Mouse (Mus musculus): ENCODE data around the gene Sergef. TPM values are rescaled to one million over a fixed set of nuclear protein-coding genes. Genes with fewer than 3 reads are reported as not detected.
"Not testable (repeated sequence)": the region's sequence is repeated elsewhere in the genome, so short reads cannot be mapped to it uniquely, and the experiment has no call there.

Gene Sergef
- polyA plus RNA-seq, 1 experiment from 2014 or later, result 23.4 TPM

DNA sequence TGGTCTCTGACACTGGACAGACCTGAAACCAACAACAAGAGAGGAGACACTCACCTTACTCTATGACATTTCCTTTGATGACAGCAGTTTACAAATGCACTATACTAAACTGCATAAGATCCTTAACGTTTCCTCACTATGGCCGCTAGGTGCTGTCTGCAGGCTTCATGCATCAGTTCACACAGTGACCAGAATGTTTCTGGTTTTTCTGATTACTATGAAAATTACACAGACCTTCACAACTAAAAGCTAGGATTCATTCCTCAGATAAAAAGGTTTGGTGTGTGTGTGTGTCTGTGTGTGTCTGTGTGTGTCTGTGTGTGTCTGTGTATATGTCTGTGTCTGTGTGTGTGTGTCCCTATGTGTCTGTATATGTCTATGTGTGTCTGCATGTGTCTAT, 63.7 kb downstream of the Sergef start:
- H3K27ac ChIP-seq (ENCODE audit: low read depth, low read length), result no peak overlapping the region
- no peaks in the 10 kb centered on the region for H3K27me3 ChIP-seq (replicated peaks; ENCODE audit: control insufficient read depth, insufficient read depth, low read length)
- ATAC-seq (no peak), DNase-seq (ENCODE audit: low spot score) (no peak)
- H3K4me1 ChIP-seq (ENCODE audit: control insufficient read depth, insufficient read depth, low read length), result no peaks in the 10 kb centered on the region; the same call in 1 of the 2 replicates
- no peaks in the 10 kb centered on the region for H3K36me3 ChIP-seq (ENCODE audit: control insufficient read depth, insufficient read depth, low read length)
- no peak overlapping the region for H3K4me2 ChIP-seq (ENCODE audit: low read length)
- 87% methylated on average over 2 of the region's 2 CpGs for WGBS
- no peaks in the 10 kb centered on the region for H3K9me3 ChIP-seq (replicated peaks; ENCODE audit: control insufficient read depth, low read length)
- no peak overlapping the region for H3K4me3 ChIP-seq (ENCODE audit: low read depth, low read length)
- H3K9ac ChIP-seq (ENCODE audit: low read length), result no peak overlapping the region

DNA sequence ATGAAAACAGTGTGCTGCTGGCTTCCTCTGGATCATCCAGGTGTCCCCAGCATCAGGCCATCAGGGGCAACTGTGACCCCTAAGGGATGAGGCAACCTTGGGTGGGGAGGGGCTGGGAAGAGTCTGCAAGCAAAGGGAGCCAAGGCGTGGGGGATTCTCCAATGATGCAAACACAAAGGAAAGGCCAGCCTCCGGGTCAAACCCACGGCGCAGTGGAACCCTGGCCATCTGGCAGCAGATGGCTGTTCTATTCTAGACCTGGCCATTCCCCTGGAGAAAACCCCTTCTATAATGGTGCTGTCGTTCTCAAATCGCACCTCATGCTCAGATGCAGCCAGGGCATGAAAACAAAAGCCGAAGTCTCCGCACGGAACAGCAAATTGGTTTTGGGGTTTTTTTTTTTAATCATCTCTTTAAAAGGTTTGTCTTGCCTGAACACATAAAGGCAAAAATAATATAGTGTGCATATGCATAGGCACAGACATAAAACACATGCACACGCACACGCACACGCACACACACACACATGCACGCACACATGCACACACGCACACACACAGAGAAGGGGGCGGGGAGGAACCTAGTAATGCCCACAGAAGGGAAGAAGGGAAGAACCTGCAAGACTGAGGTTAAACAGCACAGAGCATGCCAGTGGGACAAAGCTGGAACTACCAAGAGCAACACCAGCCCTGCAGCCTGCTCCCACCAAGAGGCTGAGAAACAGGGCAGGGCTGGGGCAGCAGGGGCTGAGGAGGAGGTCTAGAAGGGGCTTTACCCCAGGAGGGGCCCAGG, 66.6 kb downstream of the Sergef start:
- 62% methylated on average over 15 of the region's 15 CpGs for WGBS
- no peaks in the 10 kb centered on the region; the same call in 1 of the 2 replicates for H3K4me1 ChIP-seq (ENCODE audit: control insufficient read depth, insufficient read depth, low read length)
- H3K36me3 ChIP-seq (ENCODE audit: control insufficient read depth, insufficient read depth, low read length), result no peaks in the 10 kb centered on the region
- no peak for ATAC-seq
- peak; percentile 32 for DNase-seq (ENCODE audit: low spot score)
- peak overlapping the region; percentile 62 for H3K27ac ChIP-seq (ENCODE audit: low read depth, low read length)
- H3K9ac ChIP-seq (ENCODE audit: low read length), result no peak overlapping the region
- no peaks in the 10 kb centered on the region for H3K9me3 ChIP-seq (replicated peaks; ENCODE audit: control insufficient read depth, low read length)
- H3K27me3 ChIP-seq (replicated peaks; ENCODE audit: control insufficient read depth, insufficient read depth, low read length), result no peaks in the 10 kb centered on the region
- H3K4me2 ChIP-seq (ENCODE audit: low read length), result no peak overlapping the region
- no peak overlapping the region for H3K4me3 ChIP-seq (ENCODE audit: low read depth, low read length)

DNA sequence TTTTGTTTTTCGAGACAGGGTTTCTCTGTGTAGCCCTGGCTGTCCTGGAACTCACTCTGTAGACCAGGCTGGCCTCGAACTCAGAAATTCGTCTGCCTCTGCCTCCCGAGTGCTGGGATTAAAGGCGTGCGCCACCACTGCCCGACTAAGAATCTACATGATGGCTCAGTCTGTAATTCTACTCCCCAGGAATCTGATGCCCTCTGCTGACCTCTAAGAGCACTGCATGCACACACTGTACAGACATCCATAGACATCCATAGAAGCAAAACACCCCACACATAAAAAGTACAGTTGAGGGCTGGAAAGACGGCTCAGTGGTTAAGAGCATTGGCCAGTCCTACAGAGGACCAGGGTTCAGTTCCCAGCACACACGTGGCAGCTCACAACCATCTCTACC, 70.1 kb downstream of the Sergef start:
- H3K36me3 ChIP-seq (ENCODE audit: control insufficient read depth, insufficient read depth, low read length); H3K27me3 ChIP-seq (replicated peaks; ENCODE audit: control insufficient read depth, insufficient read depth, low read length); ATAC-seq; H3K9ac ChIP-seq (ENCODE audit: low read length); H3K4me2 ChIP-seq (ENCODE audit: low read length); H3K27ac ChIP-seq (ENCODE audit: low read depth, low read length); H3K4me1 ChIP-seq (ENCODE audit: control insufficient read depth, insufficient read depth, low read length); H3K9me3 ChIP-seq (replicated peaks; ENCODE audit: control insufficient read depth, low read length); H3K4me3 ChIP-seq (ENCODE audit: low read depth, low read length): not testable (repeated sequence)
- DNase-seq (ENCODE audit: low spot score), result peak; percentile 41
- WGBS, result 71% methylated on average over 9 of the region's 9 CpGs

DNA sequence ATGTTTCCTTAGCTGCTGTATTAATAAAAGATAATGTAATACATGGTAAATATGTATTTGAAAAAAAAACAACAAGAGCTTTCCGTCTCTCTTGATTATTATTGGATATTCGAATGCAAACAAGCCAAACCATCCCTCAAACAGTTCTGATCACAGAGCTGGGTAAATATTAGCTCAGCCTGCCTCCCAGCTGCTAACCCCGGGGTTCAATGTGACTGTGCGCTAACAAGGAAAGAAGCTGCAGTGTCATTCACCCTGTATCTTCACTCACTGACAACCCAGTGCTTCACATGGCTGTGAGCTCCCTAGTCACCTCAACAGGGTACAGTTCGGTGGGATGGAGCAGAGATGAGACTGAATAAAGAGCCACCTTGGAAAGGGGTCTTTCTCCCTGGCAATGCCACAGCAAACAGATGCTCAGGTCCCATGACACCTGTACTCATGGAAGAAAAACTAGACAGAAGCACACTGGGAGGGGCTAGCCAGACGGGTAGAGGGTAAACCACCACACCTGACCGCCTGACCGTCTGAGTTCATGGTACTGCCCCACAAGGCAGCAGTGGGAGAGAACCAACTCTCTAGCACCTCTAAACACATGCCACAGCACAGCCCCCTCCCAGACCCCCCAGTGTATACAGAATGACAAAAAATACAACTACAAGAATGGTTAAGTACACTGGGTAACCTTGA, 73.1 kb downstream of the Sergef start:
- 95% methylated on average over 8 of the region's 8 CpGs for WGBS
- no peak for DNase-seq (ENCODE audit: low spot score)
- H3K9ac ChIP-seq (ENCODE audit: low read length), result no peak overlapping the region

DNA sequence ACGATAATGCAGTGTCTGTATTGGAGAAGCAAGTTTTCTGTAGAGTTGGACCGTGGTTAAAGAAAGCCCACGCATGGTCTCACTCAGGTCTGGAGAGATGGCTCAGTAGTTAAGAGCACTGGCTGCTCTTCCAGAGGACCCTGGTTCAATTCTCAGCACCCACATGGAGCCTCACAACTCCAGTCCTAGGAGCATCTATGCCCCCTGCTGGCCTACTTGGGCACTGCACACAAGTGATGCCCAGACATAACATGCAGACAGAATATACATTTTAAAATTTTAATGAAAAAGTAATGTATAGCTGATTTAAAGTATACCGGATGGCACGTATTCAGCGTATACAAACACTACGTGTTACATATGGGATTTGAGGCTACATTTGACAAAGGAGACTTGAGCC, 74.2 kb downstream of the Sergef start:
- ATAC-seq (no peak), DNase-seq (ENCODE audit: low spot score) (no peak)
- 97% methylated on average over 7 of the region's 7 CpGs for WGBS
- no peaks in the 10 kb centered on the region for H3K27me3 ChIP-seq (replicated peaks; ENCODE audit: control insufficient read depth, insufficient read depth, low read length)
- H3K27ac ChIP-seq (ENCODE audit: low read depth, low read length), result no peak overlapping the region
- no peak overlapping the region for H3K4me3 ChIP-seq (ENCODE audit: low read depth, low read length)
- H3K9me3 ChIP-seq (replicated peaks; ENCODE audit: control insufficient read depth, low read length), result no peaks in the 10 kb centered on the region; the same call in 1 of the 2 replicates
- no peak overlapping the region for H3K4me2 ChIP-seq (ENCODE audit: low read length)
- no peaks in the 10 kb centered on the region for H3K4me1 ChIP-seq (ENCODE audit: control insufficient read depth, insufficient read depth, low read length)
- no peak overlapping the region for H3K9ac ChIP-seq (ENCODE audit: low read length)
- peaks cover 2% of the 10 kb centered on the region; the same call in 1 of the 2 replicates for H3K36me3 ChIP-seq (ENCODE audit: control insufficient read depth, insufficient read depth, low read length)

More for the DNA sequence above, 73.1 kb downstream of the Sergef start:
- Histone ChIP-seq H3K27me3 (replicated peaks; ENCODE audit: control insufficient read depth, insufficient read depth, low read length) (no peaks in the 10 kb centered on the region), H3K4me2 (ENCODE audit: low read length) (no peak overlapping the region), H3K36me3 (ENCODE audit: control insufficient read depth, insufficient read depth, low read length) (peaks cover 2% of the 10 kb centered on the region; the same call in 1 of the 2 replicates), H3K27ac (ENCODE audit: low read depth, low read length) (no peak overlapping the region), H3K4me1 (ENCODE audit: control insufficient read depth, insufficient read depth, low read length) (no peaks in the 10 kb centered on the region), H3K4me3 (ENCODE audit: low read depth, low read length) (no peak overlapping the region), H3K9me3 (replicated peaks; ENCODE audit: control insufficient read depth, low read length) (no peaks in the 10 kb centered on the region; the same call in 1 of the 2 replicates)
- no peak for ATAC-seq

- H3K27ac ChIP-seq (ENCODE audit: low read depth, low read length), result no peak overlapping the region
- H3K9me3 ChIP-seq (replicated peaks; ENCODE audit: control insufficient read depth, low read length), result no peaks in the 10 kb centered on the region; the same call in 1 of the 2 replicates
- no peak for ATAC-seq
- H3K9ac ChIP-seq (ENCODE audit: low read length), result no peak overlapping the region
- no peak for DNase-seq (ENCODE audit: low spot score)
- H3K4me3 ChIP-seq (ENCODE audit: low read depth, low read length), result no peak overlapping the region
- no peaks in the 10 kb centered on the region for H3K27me3 ChIP-seq (replicated peaks; ENCODE audit: control insufficient read depth, insufficient read depth, low read length)
- peaks cover 2% of the 10 kb centered on the region; the same call in 1 of the 2 replicates for H3K36me3 ChIP-seq (ENCODE audit: control insufficient read depth, insufficient read depth, low read length)
- H3K4me2 ChIP-seq (ENCODE audit: low read length), result no peak overlapping the region
- no peaks in the 10 kb centered on the region for H3K4me1 ChIP-seq (ENCODE audit: control insufficient read depth, insufficient read depth, low read length)
These were observed 75.8 kb downstream of the Sergef start for GRCm38 (mm10) chr7:46563801-46564200.

DNA sequence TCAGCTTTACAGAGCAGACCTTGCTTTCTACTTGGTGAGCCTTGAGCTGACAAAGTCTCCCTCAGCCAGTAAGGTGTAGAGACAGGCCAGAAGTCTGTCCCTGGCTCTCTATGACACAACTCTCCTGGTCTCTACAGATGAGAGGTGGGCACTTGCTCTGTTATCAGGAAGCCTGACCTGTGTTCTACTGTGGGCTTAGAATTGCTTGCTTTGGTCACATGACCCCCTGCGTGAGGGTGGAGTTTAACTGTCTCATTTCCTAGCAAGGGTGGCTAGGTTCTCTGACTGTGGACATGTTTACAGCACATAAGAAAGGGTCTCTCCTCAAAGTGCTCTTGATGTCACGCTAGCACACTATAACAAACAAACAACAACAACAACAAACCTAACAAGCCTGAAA, 79.5 kb downstream of the Sergef start:
- WGBS, result 97% methylated on average over 2 of the region's 2 CpGs
- Histone ChIP-seq H3K36me3 (ENCODE audit: control insufficient read depth, insufficient read depth, low read length) (no peaks in the 10 kb centered on the region), H3K9ac (ENCODE audit: low read length) (no peak overlapping the region), H3K27me3 (replicated peaks; ENCODE audit: control insufficient read depth, insufficient read depth, low read length) (no peaks in the 10 kb centered on the region), H3K4me3 (ENCODE audit: low read depth, low read length) (no peak overlapping the region), H3K27ac (ENCODE audit: low read depth, low read length) (no peak overlapping the region), H3K9me3 (replicated peaks; ENCODE audit: control insufficient read depth, low read length) (no peaks in the 10 kb centered on the region), H3K4me1 (ENCODE audit: control insufficient read depth, insufficient read depth, low read length) (peaks cover 12% of the 10 kb centered on the region), H3K4me2 (ENCODE audit: low read length) (no peak overlapping the region)
- no peak for DNase-seq (ENCODE audit: low spot score)
- ATAC-seq, result no peak

DNA sequence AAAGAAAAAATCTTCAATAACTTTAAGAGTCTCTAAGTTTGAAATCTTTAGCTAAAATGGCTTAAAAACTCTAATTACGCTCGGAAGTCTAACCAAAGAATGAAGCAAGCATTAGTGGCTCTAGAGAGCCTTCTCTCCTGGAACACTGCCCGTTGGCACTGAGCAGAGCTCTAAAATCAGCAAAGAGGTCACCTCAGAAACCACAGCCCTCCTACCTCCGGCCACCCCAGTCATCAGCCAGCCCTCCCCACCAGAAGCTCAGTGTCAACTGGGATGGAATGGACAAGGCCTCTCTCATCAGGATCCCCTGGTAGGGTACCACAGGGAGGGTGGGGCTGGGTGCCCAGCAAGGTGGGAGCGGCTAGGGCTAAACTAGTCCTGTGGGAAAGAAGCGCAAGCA, 80.0 kb downstream of the Sergef start:
- ATAC-seq (no peak), DNase-seq (ENCODE audit: low spot score) (no peak)
- Histone ChIP-seq H3K9me3 (replicated peaks; ENCODE audit: control insufficient read depth, low read length) (no peaks in the 10 kb centered on the region), H3K27ac (ENCODE audit: low read depth, low read length) (no peak overlapping the region), H3K36me3 (ENCODE audit: control insufficient read depth, insufficient read depth, low read length) (no peaks in the 10 kb centered on the region), H3K4me3 (ENCODE audit: low read depth, low read length) (no peak overlapping the region), H3K4me2 (ENCODE audit: low read length) (no peak overlapping the region), H3K27me3 (replicated peaks; ENCODE audit: control insufficient read depth, insufficient read depth, low read length) (no peaks in the 10 kb centered on the region), H3K4me1 (ENCODE audit: control insufficient read depth, insufficient read depth, low read length) (peaks cover 15% of the 10 kb centered on the region), H3K9ac (ENCODE audit: low read length) (no peak overlapping the region)
- 92% methylated on average over 6 of the region's 6 CpGs for whole genome bisulfite sequencing

DNA sequence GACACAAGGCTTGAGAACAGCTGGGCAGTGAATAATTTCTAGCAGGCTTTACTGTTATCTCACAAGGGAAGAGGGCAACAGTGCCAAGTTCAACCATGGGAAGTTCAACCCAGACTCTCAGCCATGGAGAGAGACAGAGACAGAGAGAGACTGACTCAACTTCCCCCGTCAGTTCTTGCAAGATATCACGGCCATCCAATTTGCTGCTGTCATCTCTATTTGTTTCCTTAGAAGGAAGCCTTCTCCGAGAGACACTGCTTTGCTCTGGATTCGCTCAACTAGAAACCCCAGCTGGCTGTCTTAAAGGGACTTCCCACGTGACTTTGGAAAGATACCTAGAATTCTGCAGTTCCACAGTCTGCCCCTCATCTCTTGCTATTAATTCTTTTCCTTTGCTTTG, 80.6 kb downstream of the Sergef start:
- no peak for ATAC-seq
- H3K4me1 ChIP-seq (ENCODE audit: control insufficient read depth, insufficient read depth, low read length), result peaks cover 19% of the 10 kb centered on the region
- WGBS, result 86% methylated on average over 5 of the region's 5 CpGs
- H3K27ac ChIP-seq (ENCODE audit: low read depth, low read length), result no peak overlapping the region
- no peak overlapping the region for H3K9ac ChIP-seq (ENCODE audit: low read length)
- H3K4me3 ChIP-seq (ENCODE audit: low read depth, low read length), result no peak overlapping the region
- H3K27me3 ChIP-seq (replicated peaks; ENCODE audit: control insufficient read depth, insufficient read depth, low read length), result no peaks in the 10 kb centered on the region
- no peaks in the 10 kb centered on the region for H3K9me3 ChIP-seq (replicated peaks; ENCODE audit: control insufficient read depth, low read length)
- no peaks in the 10 kb centered on the region for H3K36me3 ChIP-seq (ENCODE audit: control insufficient read depth, insufficient read depth, low read length)
- no peak overlapping the region for H3K4me2 ChIP-seq (ENCODE audit: low read length)
- DNase-seq (ENCODE audit: low spot score), result no peak
